Mouse (Mus musculus) CH12.LX (cell line): ENCODE measurements around the gene Kmt5c. TPM values are rescaled to one million over a fixed set of nuclear protein-coding genes. Genes with fewer than 3 reads are reported as not detected.

Source experiments
- DNase-seq: peaks from one replicate; pipeline ENCODE4 v3.0.0-alpha.2; 2013; ENCODE audit errors: extremely low read depth
- H3K27ac ChIP-seq: 2 replicates; pipeline ENCODE4 v1.5.1; 2012; ENCODE audit warnings: low read depth, mild to moderate bottlenecking, control low read depth, moderate library complexity; ENCODE audit not compliant: insufficient read depth
- H3K27me3 ChIP-seq: replicated peaks from 2 replicates; pipeline ENCODE3; 2012; ENCODE audit warnings: inconsistent platforms
- H3K36me3 ChIP-seq, 2 experiments: replicated peaks in 1 of 2; 2 replicates each; pipeline versions ENCODE3 to v1.6.1; 2012; ENCODE audit warnings: inconsistent platforms in 1 of 2, low read length in 1 of 2, mild to moderate bottlenecking in 1 of 2, mixed read lengths in 1 of 2, moderate library complexity in 1 of 2; ENCODE audit not compliant: control insufficient read depth in 1 of 2, insufficient read depth in 1 of 2
- H3K4me1 ChIP-seq, 2 experiments: 2 replicates each; pipeline ENCODE4 v1.6.1; 2012; ENCODE audit warnings: inconsistent platforms in 1 of 2, moderate library complexity in 1 of 2; ENCODE audit not compliant: insufficient read depth in 2 of 2, control insufficient read depth in 1 of 2
- H3K4me2 ChIP-seq: 2 replicates; pipeline ENCODE4 v1.6.1; 2012; ENCODE audit warnings: low read depth, mild to moderate bottlenecking, control low read depth; ENCODE audit not compliant: poor library complexity, insufficient read depth, severe bottlenecking
- H3K4me3 ChIP-seq, 3 experiments: fragments of 150-350 bp in 1 of 3; sonication (generic) in 1 of 3; replicated peaks in 1 of 3; 2 replicates each; pipeline versions ENCODE3 to v1.5.1; 2011 to 2012; ENCODE audit warnings: low read depth in 2 of 3, low read length in 2 of 3, mild to moderate bottlenecking in 2 of 3, moderate library complexity in 2 of 3, control low read depth in 1 of 3, improper control_type of control experiment in 1 of 3, inconsistent platforms in 1 of 3, mixed read lengths in 1 of 3; ENCODE audit not compliant: poor library complexity in 1 of 3
- H3K79me2 ChIP-seq: replicated peaks from 2 replicates; pipeline ENCODE4 v1.6.1; 2012; ENCODE audit warnings: mild to moderate bottlenecking, moderate library complexity; ENCODE audit not compliant: control insufficient read depth, poor library complexity, insufficient read depth, severe bottlenecking; ENCODE audit errors: extremely low read depth
- H3K9ac ChIP-seq: 2 replicates; pipeline ENCODE4 v1.6.1; 2012; ENCODE audit warnings: low read depth, mild to moderate bottlenecking, control low read depth, moderate library complexity; ENCODE audit not compliant: insufficient read depth
- H3K9me3 ChIP-seq: replicated peaks from 2 replicates; pipeline ENCODE3; 2012; ENCODE audit warnings: low read length, inconsistent platforms, mixed read lengths
- BHLHE40 ChIP-seq: IDR thresholded peaks from 2 replicates; pipeline ENCODE4 v1.6.1; 2011; ENCODE audit warnings: mild to moderate bottlenecking, low read depth, low read length, improper control_type of control experiment
- CHD1 ChIP-seq: IDR thresholded peaks from 2 replicates; pipeline ENCODE4 v1.6.1; 2012; ENCODE audit warnings: low read depth, low read length, improper control_type of control experiment, inconsistent platforms
- CHD2 ChIP-seq: IDR thresholded peaks from 2 replicates; pipeline ENCODE4 v1.6.1; 2011; ENCODE audit warnings: low read length, improper control_type of control experiment
- CTCF ChIP-seq, 2 experiments: IDR thresholded peaks in 1 of 2; conservative IDR thresholded peaks in 1 of 2; 2 replicates each; pipeline ENCODE4 v1.5.1; 2011 to 2012; ENCODE audit warnings: low read depth in 2 of 2, low read length in 2 of 2, improper control_type of control experiment in 1 of 2, inconsistent platforms in 1 of 2, mild to moderate bottlenecking in 1 of 2, moderate library complexity in 1 of 2
- E2F4 ChIP-seq: IDR thresholded peaks from 2 replicates; pipeline ENCODE4 v1.6.1; 2011; ENCODE audit warnings: low read depth, low read length, improper control_type of control experiment; ENCODE audit not compliant: insufficient replicate concordance
- EP300 ChIP-seq: IDR thresholded peaks from 2 replicates; pipeline ENCODE4 v1.6.1; 2011; ENCODE audit warnings: low read length, improper control_type of control experiment
- ETS1 ChIP-seq: conservative IDR thresholded peaks from 2 replicates; pipeline ENCODE4 v1.6.1; 2012; ENCODE audit warnings: low read depth, mild to moderate bottlenecking, inconsistent platforms, low read length, improper control_type of control experiment, moderate library complexity
- GABPA ChIP-seq: IDR thresholded peaks from 2 replicates; pipeline ENCODE4 v1.6.1; 2012; ENCODE audit warnings: low read depth, low read length, improper control_type of control experiment, inconsistent platforms; ENCODE audit not compliant: insufficient replicate concordance
- HCFC1 ChIP-seq: IDR thresholded peaks from 2 replicates; pipeline ENCODE4 v1.6.1; 2012; ENCODE audit warnings: low read depth, mild to moderate bottlenecking, inconsistent platforms, low read length, improper control_type of control experiment
- IRF4 ChIP-seq: IDR thresholded peaks from 2 replicates; pipeline ENCODE4 v1.6.1; 2014; ENCODE audit warnings: low read depth, mild to moderate bottlenecking, inconsistent platforms, low read length, improper control_type of control experiment
- JUN ChIP-seq: IDR thresholded peaks from 2 replicates; pipeline ENCODE4 v1.6.1; 2011; ENCODE audit warnings: low read depth, mild to moderate bottlenecking, low read length, improper control_type of control experiment, moderate library complexity; ENCODE audit not compliant: insufficient read depth
- JUND ChIP-seq: conservative IDR thresholded peaks from 2 replicates; pipeline ENCODE4 v1.6.1; 2011; ENCODE audit warnings: low read depth, low read length, improper control_type of control experiment
- KAT2A ChIP-seq: IDR thresholded peaks from 2 replicates; pipeline ENCODE4 v1.6.1; 2012; ENCODE audit warnings: low read length, improper control_type of control experiment, inconsistent platforms; ENCODE audit not compliant: insufficient replicate concordance
- MAX ChIP-seq: IDR thresholded peaks from 2 replicates; pipeline ENCODE4 v1.6.1; 2011; ENCODE audit warnings: low read length, improper control_type of control experiment
- MAZ ChIP-seq: IDR thresholded peaks from 2 replicates; pipeline ENCODE4 v1.6.1; 2012; ENCODE audit warnings: low read depth, mild to moderate bottlenecking, inconsistent platforms, low read length, improper control_type of control experiment, moderate library complexity
- MXI1 ChIP-seq: IDR thresholded peaks from 2 replicates; pipeline ENCODE4 v1.6.1; 2011; ENCODE audit warnings: mild to moderate bottlenecking, low read depth, low read length, improper control_type of control experiment
- NELFE ChIP-seq: IDR thresholded peaks from 2 replicates; pipeline ENCODE4 v1.6.1; 2011; ENCODE audit warnings: low read depth, low read length, improper control_type of control experiment
- NRF1 ChIP-seq: IDR thresholded peaks from 2 replicates; pipeline ENCODE4 v1.6.1; 2014; ENCODE audit warnings: low read depth, mild to moderate bottlenecking, inconsistent platforms, low read length, improper control_type of control experiment, moderate library complexity
- PAX5 ChIP-seq: IDR thresholded peaks from 2 replicates; pipeline ENCODE4 v1.6.1; 2012; ENCODE audit warnings: low read length, inconsistent platforms, mixed read lengths
- POLR2AphosphoS2 ChIP-seq: IDR thresholded peaks from 2 replicates; pipeline ENCODE4 v1.6.1; 2011; ENCODE audit warnings: low read depth, low read length, improper control_type of control experiment
- RAD21 ChIP-seq: IDR thresholded peaks from 2 replicates; pipeline ENCODE4 v1.6.1; 2011; ENCODE audit warnings: low read depth, mild to moderate bottlenecking, low read length, improper control_type of control experiment, moderate library complexity
- RCOR1 ChIP-seq: conservative IDR thresholded peaks from 2 replicates; pipeline ENCODE4 v1.6.1; 2012; ENCODE audit warnings: low read depth, mild to moderate bottlenecking, inconsistent platforms, low read length, improper control_type of control experiment
- SIN3A ChIP-seq: IDR thresholded peaks from 2 replicates; pipeline ENCODE4 v1.6.1; 2012; ENCODE audit warnings: low read length, improper control_type of control experiment, inconsistent platforms
- SMC3 ChIP-seq: IDR thresholded peaks from 2 replicates; pipeline ENCODE4 v1.6.1; 2011; ENCODE audit warnings: low read depth, low read length, improper control_type of control experiment
- TBP ChIP-seq: conservative IDR thresholded peaks from 2 replicates; pipeline ENCODE4 v1.6.1; 2011; ENCODE audit warnings: low read depth, low read length, improper control_type of control experiment
- UBTF ChIP-seq: IDR thresholded peaks from 2 replicates; pipeline ENCODE4 v1.6.1; 2012; ENCODE audit warnings: low read depth, mild to moderate bottlenecking, inconsistent platforms, low read length, improper control_type of control experiment, moderate library complexity
- USF2 ChIP-seq: conservative IDR thresholded peaks from 2 replicates; pipeline ENCODE4 v1.6.1; 2011; ENCODE audit warnings: low read depth, low read length, improper control_type of control experiment
- ZC3H11A ChIP-seq: IDR thresholded peaks from 2 replicates; pipeline ENCODE4 v1.6.1; 2012; ENCODE audit warnings: low read depth, mild to moderate bottlenecking, inconsistent platforms, low read length, improper control_type of control experiment
- ZMIZ1 ChIP-seq: IDR thresholded peaks from 2 replicates; pipeline ENCODE4 v1.6.1; 2012; ENCODE audit warnings: low read depth, mild to moderate bottlenecking, inconsistent platforms, low read length, improper control_type of control experiment
- ZNF384 ChIP-seq: IDR thresholded peaks from 2 replicates; pipeline ENCODE4 v1.6.1; 2012; ENCODE audit warnings: low read depth, low read length, improper control_type of control experiment, inconsistent platforms
- dilution Hi-C: fragments of 300-500 bp; cut with MboI; formaldehyde crosslinking; loops from 2 replicates; pipeline ENCODE4 v1.14.3; 2020; ENCODE audit warnings: low sequenced_read_pairs; ENCODE audit not compliant: extremely low pct_unique_long_range_greater_than_20kb, extremely low pct_ligation_motif_present
- in situ Hi-C: fragments of 300-500 bp; cut with MboI; formaldehyde crosslinking; loops from 3 replicates; pipeline ENCODE4 v1.14.3; 2019; ENCODE audit warnings: low sequenced_read_pairs, low pct_ligation_motif_present, low pct_unique_long_range_greater_than_20kb, mixed read lengths
- polyA plus RNA-seq: library from polyadenylated mRNA; unstranded; fragments of >175 nt; gene quantifications from 2 replicates; pipeline ENCODE4 v1.2.1, GENCODE M21; 2012; ENCODE audit warnings: low read depth; ENCODE audit not compliant: insufficient read length
- total RNA-seq, 2 experiments: library from RNA; depleted of rRNA; stranded (reverse); fragments of 300-350 nt in 1 of 2; fragments of >200 nt in 1 of 2; gene quantifications; 2 replicates each; pipeline ENCODE4 v1.2.3; 2012 to 2014

Gene Kmt5c
- total and polyA plus RNA-seq, 3 experiments, result 41.2 to 46.7 (median 41.3) TPM

- no peak overlapping the region for H3K27ac ChIP-seq
- H3K79me2 ChIP-seq, result peaks cover 24% of the 10 kb centered on the region
- peaks cover 39 to 55% of the 10 kb centered on the region in 2 experiments for H3K36me3 ChIP-seq
- dilution Hi-C loops, result no loop called here
- in situ Hi-C loops, result no loop called here
- peak overlapping the region; percentile 98 for H3K4me2 ChIP-seq
- peak overlapping the region; percentile 98 for H3K9ac ChIP-seq
- H3K27me3 ChIP-seq, result peaks cover 1% of the 10 kb centered on the region
- no peaks in the 10 kb centered on the region for H3K9me3 ChIP-seq
- no peak for TF ChIP-seq IRF4
- TF ChIP-seq RCOR1, result no peak
- no peak for TF ChIP-seq EP300
- no peak for TF ChIP-seq CTCF (conservative IDR thresholded peaks at IDR 0.05 in 1 of 2, IDR thresholded peaks at IDR 0.05 in 1 of 2; ENCODE audit: low read depth in 2 of 2, low read length in 2 of 2)
- TF ChIP-seq MAZ, result no peak
- no peak for TF ChIP-seq MAX
- no peak for TF ChIP-seq JUND
- TF ChIP-seq SMC3, result no peak
- TF ChIP-seq NELFE, result no peak
- TF ChIP-seq POLR2AphosphoS2, result no peak
- TF ChIP-seq E2F4, result no peak
- TF ChIP-seq ZC3H11A, result no peak
- no peak for TF ChIP-seq JUN
- TF ChIP-seq ETS1, result no peak
- no peak for TF ChIP-seq ZMIZ1
- H3K4me3 ChIP-seq, result peak overlapping the region in 2 of 3 experiments; percentile 87 to 97
- DNase-seq, result no peak
- H3K4me1 ChIP-seq, result peaks cover 5 to 30% of the 10 kb centered on the region in 2 experiments; a peak in 2 of 4 replicates
These were observed 54.8 kb downstream of the Kmt5c start for GRCm38 (mm10) chr7:4794631-4795168.

GRCm38 (mm10) chr7:4795767-4796433, 56.0 kb downstream of the Kmt5c start:
- Histone ChIP-seq H3K9ac (no peak overlapping the region), H3K4me1 (peaks cover 5 to 26% of the 10 kb centered on the region in 2 experiments; a peak in 2 of 4 replicates), H3K4me2 (no peak overlapping the region), H3K27me3 (no peaks in the 10 kb centered on the region), H3K4me3 (no peak overlapping the region), H3K79me2 (peaks cover 24% of the 10 kb centered on the region), H3K36me3 (peaks cover 39 to 55% of the 10 kb centered on the region in 2 experiments), H3K27ac (no peak overlapping the region), H3K9me3 (no peaks in the 10 kb centered on the region)
- dilution Hi-C loops, result no loop called here
- in situ Hi-C loops, result no loop called here
- DNase-seq, result no peak
- TF ChIP-seq MXI1 (peak; percentile 11; the same call in 1 of the 2 replicates), ETS1 (no peak), SIN3A (no peak), MAX (no peak), NRF1 (no peak), CHD1 (no peak), ZNF384 (no peak), GABPA (no peak), HCFC1 (no peak), KAT2A (no peak), ZMIZ1 (peak; percentile 22; the same call in 1 of the 2 replicates), RCOR1 (0 out of 2 replicates have a peak, but pooled peaks have one; percentile 19), JUND (no peak), SMC3 (peak; percentile 44), TBP (no peak), PAX5 (no peak), UBTF (no peak), JUN (no peak), USF2 (no peak), CHD2 (0 out of 2 replicates have a peak, but pooled peaks have one; percentile 13), EP300 (no peak), BHLHE40 (no peak), RAD21 (peak; percentile 24), POLR2AphosphoS2 (peak; percentile 94)
